Mouse (Mus musculus) heart, embryonic 14.5 days (tissue): ENCODE measurements around the gene Snd1. TPM values are rescaled to one million over a fixed set of nuclear protein-coding genes. Genes with fewer than 3 reads are reported as not detected.

Experiments
- ATAC-seq: fragments of 200-750 bp; cut with Nextera tagmentation; 2 replicates; pipeline ENCODE4 v1.8.0; 2017; ENCODE audit warnings: low read depth, moderate TSS enrichment; ENCODE audit not compliant: insufficient number of reproducible peaks, insufficient read depth, low FRiP score
- H3K27ac ChIP-seq, 2 experiments: fragments of 200-500 bp in 1 of 2; fragments of 300-500 bp in 1 of 2; sonication (generic) in 1 of 2; replicated peaks in 1 of 2; 2 replicates each; pipeline ENCODE4 v1.5.1; 2012 to 2014; ENCODE audit warnings: low read depth in 2 of 2, low read length in 2 of 2, control low read depth in 1 of 2, mild to moderate bottlenecking in 1 of 2, mixed read lengths in 1 of 2; ENCODE audit not compliant: control insufficient read depth in 1 of 2, insufficient read depth in 1 of 2
- H3K27me3 ChIP-seq: fragments of 300-500 bp; sonication (generic); 2 replicates; pipeline ENCODE4 v1.6.1; 2014; ENCODE audit warnings: mild to moderate bottlenecking, low read length, control low read depth; ENCODE audit not compliant: control insufficient read depth, insufficient read depth
- H3K36me3 ChIP-seq: fragments of 300-500 bp; sonication (generic); 2 replicates; pipeline ENCODE4 v1.6.1; 2014; ENCODE audit warnings: mild to moderate bottlenecking, control low read depth, low read length, mixed read lengths; ENCODE audit not compliant: control insufficient read depth, insufficient read depth
- H3K4me1 ChIP-seq, 2 experiments: fragments of 200-500 bp in 1 of 2; fragments of 300-500 bp in 1 of 2; sonication (generic) in 1 of 2; 2 replicates each; pipeline ENCODE4 v1.6.1; 2012 to 2014; ENCODE audit warnings: low read length in 2 of 2, control low read depth in 1 of 2, mixed read lengths in 1 of 2; ENCODE audit not compliant: control insufficient read depth in 2 of 2, insufficient read depth in 2 of 2
- H3K4me2 ChIP-seq: fragments of 300-500 bp; sonication (generic); 2 replicates; pipeline ENCODE4 v1.6.1; 2014; ENCODE audit warnings: mild to moderate bottlenecking, low read length
- H3K4me3 ChIP-seq, 2 experiments: fragments of 200-500 bp in 1 of 2; fragments of 300-500 bp in 1 of 2; sonication (generic) in 1 of 2; 2 replicates each; pipeline ENCODE4 v1.5.1; 2012 to 2014; ENCODE audit warnings: low read length in 2 of 2, mild to moderate bottlenecking in 2 of 2, control low read depth in 1 of 2, low read depth in 1 of 2, moderate library complexity in 1 of 2; ENCODE audit not compliant: control insufficient read depth in 1 of 2, insufficient read depth in 1 of 2
- H3K9ac ChIP-seq: fragments of 300-500 bp; sonication (generic); 2 replicates; pipeline ENCODE4 v1.6.1; 2014; ENCODE audit warnings: mild to moderate bottlenecking, low read length
- H3K9me3 ChIP-seq: fragments of 300-500 bp; sonication (generic); 2 replicates; pipeline ENCODE4 v1.6.1; 2016; ENCODE audit warnings: low read length, control low read depth; ENCODE audit not compliant: control insufficient read depth
- WGBS: fragments of 180-500 bp; shearing (Covaris S2); extraction: QIAGEN DNeasy Blood & Tissue Kit; methylation state at CpG from one replicate; pipeline ENCODE4 v1.1.7; 2014; 5-methylcytosine and 5-hydroxymethylcytosine counted together
- polyA plus RNA-seq: library from polyadenylated mRNA; unstranded; fragments of >200 nt; fragmentation: Nextera tagmentation; extraction: Ambion mirVana; gene quantifications from 2 replicates; pipeline ENCODE4 v1.2.1, GENCODE M21; 2014

Snd1 gene
- polyA plus RNA-seq, 1 experiment from 2014 or later, result 80.0 TPM

DNA sequence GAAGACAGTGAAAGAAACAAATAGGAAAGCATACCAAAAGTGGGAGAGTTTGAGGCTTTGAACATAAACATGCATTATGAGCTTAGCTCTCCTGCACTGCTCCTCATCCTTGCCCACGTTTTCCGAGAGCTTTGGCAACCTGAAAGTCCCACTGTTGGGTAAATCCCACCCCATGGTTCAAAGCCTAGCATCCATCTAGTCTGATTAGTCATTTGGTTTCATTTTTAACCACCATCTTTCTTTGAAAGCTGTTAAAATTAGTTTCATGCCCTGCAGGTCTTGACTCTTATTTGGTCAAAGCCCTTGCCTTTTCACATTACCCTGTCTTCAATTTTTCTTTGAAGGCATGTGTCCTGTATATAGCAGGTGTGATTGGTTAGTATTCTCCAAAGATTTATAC is 108.5 kb downstream of the Snd1 start:
- 0 out of 2 replicates have a peak, but pooled peaks cover 3% of the 10 kb centered on the region for H3K36me3 ChIP-seq
- no peaks in the 10 kb centered on the region for H3K9me3 ChIP-seq
- WGBS, result 92% methylated on average over 2 of the region's 2 CpGs
- 0 out of 4 replicates have a peak, but pooled peaks cover 0 to 3% of the 10 kb centered on the region in 2 experiments for H3K4me1 ChIP-seq
- no peak overlapping the region for H3K4me2 ChIP-seq
- no peak for ATAC-seq
- no peak overlapping the region for H3K27ac ChIP-seq
- no peak overlapping the region for H3K9ac ChIP-seq
- no peaks in the 10 kb centered on the region for H3K27me3 ChIP-seq
- H3K4me3 ChIP-seq, result no peak overlapping the region

DNA sequence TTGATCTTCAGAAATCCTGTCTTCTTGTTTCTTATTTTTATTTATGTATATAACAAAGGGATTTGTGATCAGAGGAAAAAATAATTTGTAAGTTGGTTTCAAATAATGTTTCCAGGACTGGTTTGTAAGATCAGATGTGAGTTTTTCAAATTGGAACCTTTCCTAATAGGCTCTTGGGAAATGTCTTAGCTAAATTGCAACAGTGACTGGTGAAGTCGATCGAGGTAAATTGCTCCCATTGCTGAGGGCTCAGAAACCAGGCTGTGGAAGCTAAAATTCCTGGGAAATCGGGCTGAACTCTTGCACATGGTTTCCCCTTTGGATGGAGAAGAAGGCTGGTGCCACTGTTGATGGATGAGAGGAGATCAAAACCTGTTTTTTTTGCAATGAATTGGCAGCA is 111.9 kb downstream of the Snd1 start:
- Histone ChIP-seq H3K9ac (no peak overlapping the region), H3K27ac (no peak overlapping the region), H3K4me3 (no peak overlapping the region), H3K4me2 (no peak overlapping the region), H3K4me1 (0 out of 4 replicates have a peak, but pooled peaks cover 0 to 4% of the 10 kb centered on the region in 2 experiments), H3K27me3 (no peaks in the 10 kb centered on the region), H3K9me3 (no peaks in the 10 kb centered on the region), H3K36me3 (peaks cover 8% of the 10 kb centered on the region; the same call in 1 of the 2 replicates)
- 89% methylated on average over 3 of the region's 3 CpGs for WGBS
- no peak for ATAC-seq

DNA sequence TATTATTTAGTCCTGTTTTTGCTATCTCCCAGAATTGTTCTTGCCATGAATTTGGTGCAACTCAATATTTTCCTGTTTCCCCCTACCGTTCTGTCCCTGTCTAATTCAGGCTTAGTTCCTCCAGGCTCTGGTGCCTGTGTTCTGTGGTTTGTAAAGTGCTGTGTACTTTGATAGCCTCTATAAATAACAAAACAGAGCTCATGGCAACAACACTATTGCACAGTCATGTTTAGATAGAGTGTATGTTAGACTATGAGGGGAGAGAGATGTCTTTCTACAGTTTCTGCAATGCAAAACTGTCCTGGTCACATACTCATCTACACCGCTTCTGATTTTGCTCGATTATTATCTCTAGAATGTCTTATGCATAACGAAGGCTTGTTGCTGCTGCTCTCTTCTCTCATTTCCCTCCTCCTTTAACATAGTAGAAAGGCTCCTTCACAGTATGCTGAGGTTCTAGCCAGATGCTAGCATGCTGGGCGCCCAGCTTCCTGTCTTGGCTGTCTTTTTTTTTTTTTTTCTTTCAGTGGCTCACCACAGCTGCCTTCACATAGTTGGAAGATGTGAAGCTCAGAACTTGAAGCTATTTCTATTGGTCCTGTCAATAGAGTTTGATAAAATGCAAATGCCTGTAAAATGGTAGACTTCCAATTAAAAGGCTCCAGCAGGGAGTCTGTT is 113.7 kb downstream of the Snd1 start:
- no peak for ATAC-seq
- no peak overlapping the region for H3K9ac ChIP-seq
- no peak overlapping the region for H3K4me2 ChIP-seq
- H3K27me3 ChIP-seq, result no peaks in the 10 kb centered on the region
- 0 out of 4 replicates have a peak, but pooled peaks cover 0 to 4% of the 10 kb centered on the region in 2 experiments for H3K4me1 ChIP-seq
- H3K27ac ChIP-seq, result no peak overlapping the region
- peaks cover 14% of the 10 kb centered on the region; the same call in 1 of the 2 replicates for H3K36me3 ChIP-seq
- no peak overlapping the region for H3K4me3 ChIP-seq
- 73% methylated on average over 5 of the region's 5 CpGs for WGBS
- no peaks in the 10 kb centered on the region for H3K9me3 ChIP-seq

DNA sequence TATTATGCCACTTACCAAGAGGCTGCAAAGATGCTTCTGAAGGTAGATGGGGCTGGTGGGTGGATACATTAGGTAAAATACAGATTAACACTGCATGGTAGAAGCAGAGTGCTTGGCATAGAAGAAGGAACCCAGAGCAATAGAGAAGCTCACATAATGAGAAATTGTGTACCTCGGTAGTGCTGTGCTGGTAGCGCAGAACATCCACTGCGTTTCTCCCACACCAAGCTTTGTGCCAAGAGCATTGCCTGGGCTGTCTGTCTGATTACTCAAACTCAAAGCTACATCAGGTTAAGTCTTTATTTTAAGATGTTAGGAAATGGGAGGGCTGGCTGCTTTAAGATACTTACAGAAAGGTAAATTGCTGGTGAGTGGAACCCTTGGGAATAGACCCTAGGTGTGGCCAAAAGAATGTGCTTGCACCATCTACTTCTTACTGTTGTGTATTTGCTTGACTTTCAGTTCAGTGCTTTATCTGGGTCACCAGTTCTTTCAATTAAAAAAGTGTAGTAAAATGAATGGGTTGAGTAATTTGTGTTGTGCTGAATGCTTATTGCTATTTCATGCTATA is 117.5 kb downstream of the Snd1 start:
- no peak overlapping the region for H3K9ac ChIP-seq
- no peak overlapping the region for H3K4me3 ChIP-seq
- WGBS, result 96% methylated on average over 3 of the region's 3 CpGs
- no peak overlapping the region for H3K4me2 ChIP-seq
- H3K36me3 ChIP-seq, result peaks cover 11% of the 10 kb centered on the region; the same call in 1 of the 2 replicates
- no peaks in the 10 kb centered on the region for H3K9me3 ChIP-seq
- no peak overlapping the region for H3K27ac ChIP-seq
- ATAC-seq, result no peak
- H3K27me3 ChIP-seq, result no peaks in the 10 kb centered on the region
- H3K4me1 ChIP-seq, result 0 out of 4 replicates have a peak, but pooled peaks cover 0 to 4% of the 10 kb centered on the region in 2 experiments

DNA sequence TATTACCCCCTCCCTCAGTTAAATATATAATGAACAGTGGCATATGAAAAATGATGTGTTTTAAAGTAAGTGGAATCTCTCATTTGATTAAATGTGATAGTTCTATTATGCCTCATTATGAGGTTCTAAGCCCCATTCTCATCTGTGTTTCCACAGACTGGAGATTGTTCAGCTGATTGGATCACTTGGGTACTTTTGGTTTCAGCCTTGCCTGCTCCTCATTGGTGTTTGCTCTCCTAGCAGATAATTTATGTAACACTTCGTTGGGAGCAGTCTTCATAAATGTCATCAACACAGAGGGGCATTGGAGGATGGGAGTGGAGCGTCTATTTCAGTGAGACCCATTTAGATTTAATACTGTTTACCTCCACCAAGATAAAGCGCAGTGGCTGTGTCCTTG is 118.8 kb downstream of the Snd1 start:
- Histone ChIP-seq H3K4me1 (no peaks in the 10 kb centered on the region; a peak in 1 of 4 replicates), H3K4me3 (no peak overlapping the region), H3K36me3 (peaks cover 11% of the 10 kb centered on the region; the same call in 1 of the 2 replicates), H3K27ac (no peak overlapping the region), H3K9me3 (no peaks in the 10 kb centered on the region), H3K27me3 (no peaks in the 10 kb centered on the region), H3K9ac (no peak overlapping the region), H3K4me2 (no peak overlapping the region)
- no peak for ATAC-seq
- WGBS, result 79% methylated on average over 3 of the region's 3 CpGs

DNA sequence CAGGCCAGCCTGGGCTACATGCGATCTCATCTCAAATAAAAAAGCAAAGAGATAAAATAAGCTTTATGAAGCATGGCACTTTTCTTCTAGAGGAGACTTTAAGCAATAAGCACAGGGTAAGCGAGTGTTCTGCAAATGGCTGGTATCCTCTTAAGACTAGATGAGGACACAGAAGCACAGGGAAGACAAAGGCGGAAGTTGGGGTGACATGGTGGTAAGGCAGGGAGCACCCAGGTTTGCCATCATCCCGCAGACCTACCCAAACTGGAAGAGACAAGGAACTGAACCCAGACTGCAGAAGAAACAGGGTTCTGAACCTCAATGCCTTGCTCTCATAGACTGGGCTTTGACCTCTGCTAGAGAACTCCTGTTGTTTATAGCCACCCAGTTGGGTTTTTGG is 119.8 kb downstream of the Snd1 start:
- no peak for ATAC-seq
- 96% methylated on average over 4 of the region's 4 CpGs for WGBS
- no peaks in the 10 kb centered on the region; a peak in 2 of 4 replicates for H3K4me1 ChIP-seq

DNA sequence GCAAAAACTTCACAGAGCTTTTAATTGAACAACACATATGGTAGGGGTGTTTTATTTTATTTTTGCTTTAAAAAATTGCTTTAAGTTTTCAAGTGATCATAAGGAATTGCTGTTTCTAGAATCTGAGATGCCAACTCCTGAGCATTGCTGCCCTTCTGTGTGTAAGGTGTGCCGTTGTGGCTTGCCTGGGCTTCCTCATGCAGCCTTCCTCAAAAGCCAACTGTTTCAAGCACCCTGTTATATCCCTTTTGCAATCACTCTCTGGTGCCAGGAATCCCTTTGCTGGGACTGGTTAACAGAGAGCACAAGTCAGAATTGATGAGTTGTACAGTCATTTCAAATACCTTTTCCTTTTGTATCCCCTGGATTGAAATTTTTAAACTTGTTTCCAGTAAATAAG is 120.3 kb downstream of the Snd1 start:
- Histone ChIP-seq H3K4me3 (no peak overlapping the region), H3K9me3 (no peaks in the 10 kb centered on the region), H3K4me2 (no peak overlapping the region), H3K9ac (no peak overlapping the region), H3K27me3 (no peaks in the 10 kb centered on the region), H3K36me3 (peaks cover 7% of the 10 kb centered on the region; the same call in 1 of the 2 replicates), H3K4me1 (peaks cover 0 to 3% of the 10 kb centered on the region in 2 experiments; a peak in 2 of 4 replicates), H3K27ac (no peak overlapping the region)
- WGBS, result 78% methylated on average over 1 of the region's 1 CpGs
- ATAC-seq, result no peak

More for the DNA sequence above, 119.8 kb downstream of the Snd1 start:
- H3K27me3 ChIP-seq, result no peaks in the 10 kb centered on the region
- no peak overlapping the region for H3K27ac ChIP-seq
- no peak overlapping the region for H3K4me2 ChIP-seq
- H3K9me3 ChIP-seq, result no peaks in the 10 kb centered on the region
- no peak overlapping the region for H3K9ac ChIP-seq
- no peak overlapping the region for H3K4me3 ChIP-seq
- H3K36me3 ChIP-seq, result peaks cover 7% of the 10 kb centered on the region; the same call in 1 of the 2 replicates
